Mouse (Mus musculus) spleen, adult 2 months (tissue): ENCODE measurements around the gene Fadd.

ENCODE experiments used
- CTCF ChIP-seq: fragments of 200-500 bp; IDR thresholded peaks from 2 replicates; pipeline ENCODE4 v1.5.1; 2011; ENCODE audit warnings: mild to moderate bottlenecking, inconsistent platforms; ENCODE audit not compliant: insufficient read depth, insufficient read length, insufficient replicate concordance; ENCODE audit errors: extremely low read depth
- POLR2A ChIP-seq: fragments of 200-500 bp; IDR thresholded peaks from 2 replicates; pipeline ENCODE4 v1.6.1; 2011; ENCODE audit warnings: low read depth, low read length, inconsistent platforms

DNA sequence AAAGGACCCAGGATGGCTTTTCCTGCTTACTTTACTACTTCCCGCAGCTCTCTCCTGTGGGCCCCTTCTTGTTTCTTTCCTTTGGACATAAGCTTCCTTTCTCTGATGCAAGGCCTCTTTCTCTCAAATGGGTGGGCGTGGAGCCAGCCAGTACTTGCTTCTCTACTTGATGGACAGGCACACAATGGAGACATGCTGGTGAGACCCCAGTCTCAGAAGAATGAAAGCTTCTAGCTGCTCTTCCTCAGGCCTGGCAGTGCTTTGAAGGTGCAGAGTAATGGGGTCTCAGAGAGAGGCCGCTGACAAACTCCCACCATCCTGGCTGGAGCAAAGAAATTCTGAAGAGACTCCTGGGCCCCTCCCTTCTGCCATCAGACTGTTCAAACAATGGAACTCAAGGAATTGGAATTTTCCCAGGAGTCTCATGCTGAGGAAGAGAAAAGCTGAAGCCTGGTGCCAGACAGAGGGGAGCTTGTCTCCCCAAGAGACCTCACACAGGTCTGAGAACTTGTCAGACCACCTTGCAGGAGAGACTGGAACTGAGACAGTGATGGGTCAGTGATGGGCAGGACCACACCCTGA lies 46.2 kb upstream of the Fadd start:
- TF ChIP-seq CTCF (no peak), POLR2A (no peak)
